Mouse (Mus musculus): ENCODE measurements around the gene Mcm2. TPM values are rescaled to one million over a fixed set of nuclear protein-coding genes. Genes with fewer than 3 reads are reported as not detected.

Mcm2 gene
- polyA plus RNA-seq, 1 experiment: 120 TPM

DNA sequence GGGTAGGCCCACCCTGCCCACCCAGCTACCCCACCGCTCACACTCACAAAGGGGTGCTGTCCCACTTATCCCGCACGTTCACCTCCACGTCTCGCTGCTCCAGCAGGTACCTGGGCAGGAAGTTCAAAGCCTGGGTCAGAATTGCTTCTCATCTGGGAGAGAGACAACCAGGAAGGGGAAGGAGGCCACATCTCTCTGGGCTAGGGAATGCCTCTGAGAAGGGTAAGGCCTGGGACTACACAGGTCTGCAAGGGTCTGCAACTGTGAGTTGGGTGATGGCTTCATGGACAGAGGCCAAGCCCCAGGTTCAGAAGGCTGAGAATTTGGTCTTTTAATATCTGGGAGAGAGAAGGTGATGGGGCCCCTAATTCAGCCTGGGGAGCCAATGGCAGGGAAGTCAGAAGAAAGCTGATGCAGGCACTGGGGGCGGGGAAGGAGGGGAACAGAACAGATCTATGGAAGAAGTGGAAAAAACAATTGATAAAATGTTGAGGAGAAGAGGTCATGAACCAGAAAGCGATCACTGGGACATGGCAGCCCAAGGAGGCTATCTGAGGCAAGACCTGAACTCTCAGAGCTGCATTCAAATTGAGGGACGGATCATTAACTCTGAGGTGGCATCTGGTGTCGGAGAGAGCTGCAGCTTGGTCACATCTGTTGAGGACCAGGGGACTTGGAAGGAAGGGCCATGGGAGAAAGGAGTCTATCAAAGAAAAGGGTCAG is 57.6 kb downstream of the Mcm2 start:
- WGBS: 46% methylated on average over 9 of the region's 9 CpGs

DNA sequence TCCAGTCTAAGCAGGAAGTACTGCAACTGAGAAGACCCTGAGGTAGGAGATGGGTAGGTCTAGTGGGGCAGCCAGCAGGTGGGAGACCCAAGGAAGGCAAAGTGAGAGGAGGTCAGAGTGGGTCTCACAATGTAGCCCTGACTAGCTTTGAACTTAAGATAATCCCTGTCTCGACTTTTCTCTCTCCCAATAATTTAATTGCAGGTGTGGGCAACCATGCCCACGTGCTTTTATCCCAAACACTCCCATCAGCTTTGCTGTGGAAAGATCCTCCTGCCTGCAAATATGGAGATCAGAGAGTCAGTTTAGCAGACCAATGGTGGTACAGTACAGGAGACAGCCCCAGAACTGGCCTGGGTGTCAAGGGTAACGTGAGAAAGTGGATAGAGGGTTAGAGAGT is 58.4 kb downstream of the Mcm2 start:
- Histone ChIP-seq H3K4me1 (ENCODE audit: control insufficient read depth, insufficient read depth, low read length) (peaks cover 5% of the 10 kb centered on the region), H3K4me3 (replicated peaks; ENCODE audit: control insufficient read depth, low read depth, low read length) (peak overlapping the region; percentile 95), H3K27ac (ENCODE audit: control insufficient read depth, insufficient read depth, low read depth, low read length, poor library complexity) (no peak overlapping the region)
- TF ChIP-seq CTCF (IDR thresholded peaks at IDR 0.05; ENCODE audit: control insufficient read depth, insufficient read depth, low read length) (no peak), POLR2A (IDR thresholded peaks at IDR 0.05; ENCODE audit: borderline replicate concordance, control insufficient read depth, low read depth, low read length) (no peak)
- WGBS: 82% methylated on average over 3 of the region's 3 CpGs

More for the DNA sequence above, 57.6 kb downstream of the Mcm2 start:
- TF ChIP-seq CTCF (IDR thresholded peaks at IDR 0.05; ENCODE audit: control insufficient read depth, insufficient read depth, low read length) (no peak), POLR2A (IDR thresholded peaks at IDR 0.05; ENCODE audit: borderline replicate concordance, control insufficient read depth, low read depth, low read length) (no peak)
- Histone ChIP-seq H3K4me1 (ENCODE audit: control insufficient read depth, insufficient read depth, low read length) (peaks cover 4% of the 10 kb centered on the region), H3K4me3 (replicated peaks; ENCODE audit: control insufficient read depth, low read depth, low read length) (peak overlapping the region; percentile 95), H3K27ac (ENCODE audit: control insufficient read depth, insufficient read depth, low read depth, low read length, poor library complexity) (peak overlapping the region; percentile 96)

DNA sequence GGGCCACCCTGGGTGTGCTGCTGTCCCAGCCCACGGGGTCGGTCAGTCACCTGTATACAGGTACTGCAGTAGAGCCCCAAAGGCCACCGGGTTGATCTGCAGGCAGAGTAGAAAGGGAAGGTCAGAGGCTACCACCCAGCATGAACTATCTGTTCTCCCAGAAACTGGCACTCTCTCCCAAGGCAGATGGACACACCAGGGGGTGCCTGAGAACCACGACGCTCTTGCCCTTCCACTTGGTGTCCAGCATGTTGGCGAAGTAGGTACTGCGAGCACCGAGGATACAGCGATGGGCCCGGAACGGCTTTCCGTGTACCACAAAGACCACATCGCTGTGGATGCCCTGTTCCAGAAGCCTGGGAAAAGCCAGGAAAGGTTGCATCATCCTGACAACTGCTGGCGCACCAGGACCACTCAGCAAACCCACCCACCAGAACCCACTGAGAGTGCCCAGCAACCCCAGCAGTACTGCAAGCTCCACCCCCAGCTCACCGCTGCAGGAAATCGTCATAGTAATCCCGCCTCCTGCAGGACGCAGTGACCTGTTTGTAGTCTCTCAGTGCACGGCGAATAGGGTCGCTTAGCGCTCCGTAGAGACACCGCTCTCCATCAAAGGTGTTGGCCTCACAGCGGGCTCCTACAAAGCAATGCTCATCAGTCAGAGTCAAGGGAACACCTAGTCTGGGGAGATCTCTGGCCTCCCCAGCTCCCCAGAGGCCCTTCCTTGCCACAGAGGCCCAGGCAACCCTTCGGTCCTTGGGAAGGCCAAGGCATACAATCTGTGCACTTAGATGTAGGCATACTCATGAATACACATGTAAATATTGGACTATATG is 59.2 kb downstream of the Mcm2 start:
- H3K4me3 ChIP-seq (replicated peaks; ENCODE audit: control insufficient read depth, low read depth, low read length): no peak overlapping the region
- WGBS: 91% methylated on average over 26 of the region's 26 CpGs
- H3K27ac ChIP-seq (ENCODE audit: control insufficient read depth, insufficient read depth, low read depth, low read length, poor library complexity): no peak overlapping the region
- TF ChIP-seq CTCF (IDR thresholded peaks at IDR 0.05; ENCODE audit: control insufficient read depth, insufficient read depth, low read length) (no peak), POLR2A (IDR thresholded peaks at IDR 0.05; ENCODE audit: borderline replicate concordance, control insufficient read depth, low read depth, low read length) (no peak)
- H3K4me1 ChIP-seq (ENCODE audit: control insufficient read depth, insufficient read depth, low read length): peaks cover 8% of the 10 kb centered on the region

DNA sequence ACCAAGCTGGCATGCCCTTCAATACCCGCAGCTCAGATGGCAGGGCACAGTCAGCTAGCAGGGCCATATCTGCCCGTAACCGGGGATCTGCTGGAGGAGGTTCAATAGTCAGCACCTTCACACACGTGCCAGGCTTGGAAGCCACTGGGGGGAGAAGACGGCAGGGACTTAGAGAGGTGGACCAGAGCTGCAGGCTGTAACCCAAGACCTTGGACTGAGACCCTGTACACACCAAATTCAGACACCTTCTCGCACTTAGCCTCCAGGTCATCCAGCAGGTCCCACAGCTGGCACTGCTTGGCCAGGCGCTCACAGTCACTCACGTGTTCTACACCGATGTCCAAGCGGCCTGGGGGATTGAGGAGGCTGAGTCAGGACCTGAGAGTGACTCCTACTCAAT is 60.0 kb downstream of the Mcm2 start:
- H3K4me3 ChIP-seq (replicated peaks; ENCODE audit: control insufficient read depth, low read depth, low read length): no peak overlapping the region
- TF ChIP-seq CTCF (IDR thresholded peaks at IDR 0.05; ENCODE audit: control insufficient read depth, insufficient read depth, low read length) (no peak), POLR2A (IDR thresholded peaks at IDR 0.05; ENCODE audit: borderline replicate concordance, control insufficient read depth, low read depth, low read length) (no peak)
- peaks cover 13% of the 10 kb centered on the region for H3K4me1 ChIP-seq (ENCODE audit: control insufficient read depth, insufficient read depth, low read length)
- H3K27ac ChIP-seq (ENCODE audit: control insufficient read depth, insufficient read depth, low read depth, low read length, poor library complexity): peak overlapping the region; percentile 73
- WGBS: 91% methylated on average over 10 of the region's 10 CpGs

DNA sequence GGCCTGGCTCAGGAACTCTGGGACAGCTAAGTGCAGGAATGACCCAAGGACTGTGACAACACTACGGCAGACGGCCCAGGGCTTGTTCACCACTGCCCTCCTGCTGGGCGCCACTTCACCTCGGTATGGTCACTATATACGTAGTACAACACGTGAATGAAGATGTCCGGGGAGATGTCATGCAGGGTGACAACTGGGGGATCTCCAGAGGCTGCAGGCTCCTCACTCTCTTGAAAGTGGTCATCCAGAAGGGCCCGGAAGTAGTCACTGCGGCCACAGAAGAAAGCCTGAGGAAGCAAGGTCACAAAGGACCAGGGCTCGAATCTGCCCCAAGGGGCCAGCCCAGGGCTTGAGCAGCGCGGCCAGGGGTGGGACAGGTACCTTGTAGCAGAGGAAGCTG is 60.6 kb downstream of the Mcm2 start:
- TF ChIP-seq POLR2A (IDR thresholded peaks at IDR 0.05; ENCODE audit: borderline replicate concordance, control insufficient read depth, low read depth, low read length) (no peak), CTCF (IDR thresholded peaks at IDR 0.05; ENCODE audit: control insufficient read depth, insufficient read depth, low read length) (no peak)
- WGBS: 87% methylated on average over 12 of the region's 12 CpGs
- Histone ChIP-seq H3K4me1 (ENCODE audit: control insufficient read depth, insufficient read depth, low read length) (peaks cover 16% of the 10 kb centered on the region), H3K4me3 (replicated peaks; ENCODE audit: control insufficient read depth, low read depth, low read length) (no peak overlapping the region), H3K27ac (ENCODE audit: control insufficient read depth, insufficient read depth, low read depth, low read length, poor library complexity) (peak overlapping the region; percentile 73)

DNA sequence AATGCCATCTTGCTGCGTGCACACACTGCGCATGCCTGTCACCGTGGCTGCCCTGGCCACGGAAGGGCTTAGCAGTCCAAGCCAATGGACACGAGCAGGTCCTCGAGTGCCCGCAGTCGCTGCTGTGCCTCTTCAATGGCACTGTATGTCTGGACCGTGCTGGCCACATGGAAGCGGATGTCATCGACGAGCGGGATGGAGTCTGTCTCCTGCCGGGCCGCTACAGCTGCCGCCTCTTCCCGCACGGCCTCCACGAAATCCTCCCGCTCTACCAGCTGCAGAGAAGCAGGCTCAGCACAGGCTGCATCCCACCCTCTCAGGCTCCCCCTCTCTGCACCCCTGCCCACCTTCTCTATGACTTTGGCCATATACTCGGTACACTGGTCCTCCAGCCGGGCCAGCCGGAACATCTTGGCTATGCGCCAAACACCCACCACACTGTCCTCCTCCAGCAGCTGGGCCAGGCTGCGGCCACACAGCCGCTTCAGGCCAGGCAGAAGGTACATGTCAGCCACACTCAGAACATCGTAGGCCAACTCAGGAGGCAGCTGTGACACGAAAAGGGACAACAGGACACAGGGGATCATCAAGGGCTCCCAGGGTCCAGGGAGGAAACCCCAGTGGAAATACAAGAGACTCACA is 62.3 kb downstream of the Mcm2 start:
- peak overlapping the region; percentile 84 for H3K27ac ChIP-seq (ENCODE audit: control insufficient read depth, insufficient read depth, low read depth, low read length, poor library complexity)
- H3K4me1 ChIP-seq (ENCODE audit: control insufficient read depth, insufficient read depth, low read length): peaks cover 21% of the 10 kb centered on the region
- no peak overlapping the region for H3K4me3 ChIP-seq (replicated peaks; ENCODE audit: control insufficient read depth, low read depth, low read length)
- 88% methylated on average over 28 of the region's 28 CpGs for WGBS
- TF ChIP-seq POLR2A (IDR thresholded peaks at IDR 0.05; ENCODE audit: borderline replicate concordance, control insufficient read depth, low read depth, low read length): peak; percentile 9; the same call in 1 of the 2 replicates
- no peak for TF ChIP-seq CTCF (IDR thresholded peaks at IDR 0.05; ENCODE audit: control insufficient read depth, insufficient read depth, low read length)

DNA sequence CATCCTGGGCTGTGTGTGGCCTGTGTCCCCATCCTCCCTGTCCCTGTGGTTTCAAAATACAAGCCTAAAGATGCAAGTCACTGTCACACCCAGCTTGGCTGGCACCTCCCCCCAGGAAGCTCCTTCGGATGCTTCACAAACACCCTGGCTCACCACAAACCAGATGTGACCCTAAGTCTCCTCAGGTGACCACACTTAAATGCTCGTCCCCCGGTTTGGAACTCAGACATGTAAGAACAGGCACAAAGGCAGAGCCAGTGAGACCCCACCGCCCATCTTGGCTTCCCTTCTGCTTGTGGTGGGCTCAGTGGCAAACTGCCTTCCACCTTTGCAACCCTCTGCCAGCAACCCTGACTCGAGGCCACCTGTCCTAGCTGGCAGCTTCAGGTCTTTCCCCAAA is 63.5 kb downstream of the Mcm2 start:
- TF ChIP-seq POLR2A (IDR thresholded peaks at IDR 0.05; ENCODE audit: borderline replicate concordance, control insufficient read depth, low read depth, low read length): no peak
- H3K4me1 ChIP-seq (ENCODE audit: control insufficient read depth, insufficient read depth, low read length): peaks cover 22% of the 10 kb centered on the region
- peak overlapping the region; percentile 84 for H3K27ac ChIP-seq (ENCODE audit: control insufficient read depth, insufficient read depth, low read depth, low read length, poor library complexity)
- 6% methylated on average over 5 of the region's 5 CpGs for WGBS
- H3K4me3 ChIP-seq (replicated peaks; ENCODE audit: control insufficient read depth, low read depth, low read length): no peak overlapping the region

Other genes with a start within 250 kb of the Mcm2 start
- gene Mgll, start 174.4 kb downstream of the Mcm2 start, polyA plus RNA-seq (2011; ENCODE audit: insufficient read depth, insufficient read length, low replicate concordance, missing spikeins): 55.1 and 57.9 TPM in 2 replicates
- gene Abtb1, start 56.8 kb downstream of the Mcm2 start, polyA plus RNA-seq (2011; ENCODE audit: insufficient read depth, insufficient read length, low replicate concordance, missing spikeins): 92.2 and 165 TPM in 2 replicates
- 2.5 and 2.6 TPM in 2 replicates for gene Podxl2, start 23.7 kb downstream of the Mcm2 start, polyA plus RNA-seq (2011; ENCODE audit: insufficient read depth, insufficient read length, low replicate concordance, missing spikeins)
- gene Tpra1, start 3.5 kb upstream of the Mcm2 start, polyA plus RNA-seq (2011; ENCODE audit: insufficient read depth, insufficient read length, low replicate concordance, missing spikeins): 45.8 and 74.0 TPM in 2 replicates